Mouse (Mus musculus) cerebellum, adult 2 months (tissue): Measurements from ENCODE around the gene Man1c1. TPM values are rescaled to one million over a fixed set of nuclear protein-coding genes. Genes with fewer than 3 reads are reported as not detected.

Experiments used
- DNase-seq, 2 experiments: peaks; one replicate each; pipeline ENCODE4 v3.0.0; 2021
- H3K27ac ChIP-seq: fragments of 200-500 bp; 2 replicates; pipeline ENCODE4 v1.5.1; 2012; ENCODE audit warnings: low read length, control low read depth, inconsistent platforms; ENCODE audit not compliant: insufficient read depth
- H3K27me3 ChIP-seq: fragments of 200-500 bp; 2 replicates; pipeline ENCODE4 v1.6.1; 2012; ENCODE audit warnings: inconsistent platforms, mild to moderate bottlenecking, low read length, moderate library complexity; ENCODE audit not compliant: control insufficient read depth, insufficient read depth
- H3K4me1 ChIP-seq: fragments of 200-500 bp; 2 replicates; pipeline ENCODE4 v1.6.1; 2011; ENCODE audit warnings: low read length; ENCODE audit not compliant: control insufficient read depth, insufficient read depth
- H3K4me3 ChIP-seq: fragments of 200-500 bp; replicated peaks from 2 replicates; pipeline ENCODE3; 2011; ENCODE audit warnings: mild to moderate bottlenecking, low read depth, low read length, control low read depth; ENCODE audit not compliant: insufficient read depth
- CTCF ChIP-seq: fragments of 200-500 bp; IDR thresholded peaks from 2 replicates; pipeline ENCODE4 v1.5.1; 2011; ENCODE audit warnings: low read depth, mild to moderate bottlenecking, control low read depth, low read length, moderate library complexity, borderline replicate concordance; ENCODE audit not compliant: insufficient read depth
- POLR2A ChIP-seq: fragments of 200-500 bp; IDR thresholded peaks from 2 replicates; pipeline ENCODE4 v1.6.1; 2011; ENCODE audit warnings: low read length, control low read depth, borderline replicate concordance; ENCODE audit not compliant: insufficient read depth
- WGBS: fragments of 180-500 bp; shearing (Covaris S2); methylation state at CpG from one replicate; pipeline ENCODE4 v1.1.7; 2018; 5-methylcytosine and 5-hydroxymethylcytosine counted together
- polyA plus RNA-seq: library from polyadenylated mRNA; depleted of rRNA; stranded (reverse); fragments of >200 nt; gene quantifications from 2 replicates; pipeline ENCODE4 v1.2.3, GENCODE M21; 2012

The Man1c1 gene
- polyA plus RNA-seq, 1 experiment = 30.1 TPM

DNA sequence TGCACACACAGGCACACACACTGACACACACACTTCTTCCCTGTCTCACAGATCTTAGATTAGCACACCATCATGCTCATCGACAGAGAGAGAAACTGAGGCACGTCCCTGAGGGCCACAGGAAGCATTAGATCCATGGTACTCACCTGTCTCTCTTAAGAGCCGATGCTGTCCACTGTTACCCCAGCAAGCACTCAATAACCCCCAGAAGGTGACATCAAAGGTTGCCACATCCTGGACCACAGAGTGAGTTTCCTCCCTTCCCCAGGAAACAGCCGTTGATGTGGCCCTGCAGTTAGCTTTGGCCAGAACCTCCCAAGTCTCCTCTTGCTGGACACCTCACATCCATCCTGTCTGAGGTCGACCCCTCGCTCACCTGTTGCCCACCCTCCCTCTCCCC, 49.7 kb downstream of the Man1c1 start:
- Histone ChIP-seq H3K4me1 (peaks cover 42% of the 10 kb centered on the region), H3K4me3 (no peak overlapping the region), H3K27ac (no peak overlapping the region), H3K27me3 (no peaks in the 10 kb centered on the region)
- no peak for TF ChIP-seq POLR2A
- TF ChIP-seq CTCF = no peak
- 87% methylated on average over 6 of the region's 6 CpGs for WGBS
- DNase-seq = no peak

DNA sequence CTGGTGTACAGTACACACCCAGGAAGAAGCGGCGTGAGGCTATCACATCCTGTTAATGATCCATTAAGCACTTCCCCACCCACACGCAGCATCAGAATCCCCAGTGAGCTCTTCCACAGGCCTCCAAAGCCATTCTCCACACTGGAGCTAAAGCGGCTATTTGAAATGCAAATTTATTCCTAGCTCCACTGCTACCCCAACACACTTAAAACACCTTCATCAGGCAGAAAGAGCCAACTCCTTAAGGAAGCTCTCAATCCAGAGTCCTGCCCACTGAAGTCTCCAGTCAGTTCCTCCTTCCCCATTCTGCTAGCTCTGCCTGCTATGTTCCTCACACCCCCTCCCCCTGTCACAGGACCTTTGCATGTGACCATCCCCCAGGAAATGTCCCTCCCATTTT, 51.4 kb downstream of the Man1c1 start:
- no peak for DNase-seq
- Histone ChIP-seq H3K4me1 (peaks cover 30% of the 10 kb centered on the region), H3K27me3 (no peaks in the 10 kb centered on the region), H3K27ac (no peak overlapping the region), H3K4me3 (no peak overlapping the region)
- TF ChIP-seq CTCF (no peak), POLR2A (no peak)
- WGBS = 94% methylated on average over 4 of the region's 4 CpGs

DNA sequence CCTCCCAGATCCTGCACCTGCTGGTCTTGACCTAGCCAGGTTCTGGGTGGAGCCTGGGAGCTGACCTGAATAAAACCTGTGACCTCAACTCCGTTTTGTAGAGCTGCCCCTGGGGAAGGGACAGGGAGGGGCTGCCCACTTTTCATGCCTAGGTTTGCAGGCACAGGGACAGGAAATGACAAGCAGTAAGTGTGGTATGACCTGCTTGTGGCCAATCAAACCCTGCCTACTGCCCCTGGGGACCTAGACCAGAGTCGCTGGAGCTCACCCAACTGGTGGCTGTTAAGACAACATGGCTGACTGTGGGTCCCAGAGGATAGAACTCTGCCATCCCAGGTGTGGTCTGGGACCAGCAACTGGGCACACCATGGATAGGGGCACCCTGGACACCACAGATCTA, 51.9 kb downstream of the Man1c1 start:
- DNase-seq = no peak
- 48% methylated on average over 2 of the region's 2 CpGs for WGBS
- Histone ChIP-seq H3K27me3 (no peaks in the 10 kb centered on the region), H3K4me3 (no peak overlapping the region), H3K27ac (no peak overlapping the region), H3K4me1 (peaks cover 24% of the 10 kb centered on the region)
- TF ChIP-seq CTCF (no peak), POLR2A (no peak)

- DNase-seq = no peak
- Histone ChIP-seq H3K27ac (no peak overlapping the region), H3K4me3 (no peak overlapping the region), H3K27me3 (no peaks in the 10 kb centered on the region), H3K4me1 (peaks cover 16% of the 10 kb centered on the region)
- WGBS = 26% methylated on average over 7 of the region's 7 CpGs
- no peak for TF ChIP-seq CTCF
- TF ChIP-seq POLR2A = no peak
These were observed 52.7 kb downstream of the Man1c1 start for GRCm38 (mm10) chr4:134651358-134651757.

DNA sequence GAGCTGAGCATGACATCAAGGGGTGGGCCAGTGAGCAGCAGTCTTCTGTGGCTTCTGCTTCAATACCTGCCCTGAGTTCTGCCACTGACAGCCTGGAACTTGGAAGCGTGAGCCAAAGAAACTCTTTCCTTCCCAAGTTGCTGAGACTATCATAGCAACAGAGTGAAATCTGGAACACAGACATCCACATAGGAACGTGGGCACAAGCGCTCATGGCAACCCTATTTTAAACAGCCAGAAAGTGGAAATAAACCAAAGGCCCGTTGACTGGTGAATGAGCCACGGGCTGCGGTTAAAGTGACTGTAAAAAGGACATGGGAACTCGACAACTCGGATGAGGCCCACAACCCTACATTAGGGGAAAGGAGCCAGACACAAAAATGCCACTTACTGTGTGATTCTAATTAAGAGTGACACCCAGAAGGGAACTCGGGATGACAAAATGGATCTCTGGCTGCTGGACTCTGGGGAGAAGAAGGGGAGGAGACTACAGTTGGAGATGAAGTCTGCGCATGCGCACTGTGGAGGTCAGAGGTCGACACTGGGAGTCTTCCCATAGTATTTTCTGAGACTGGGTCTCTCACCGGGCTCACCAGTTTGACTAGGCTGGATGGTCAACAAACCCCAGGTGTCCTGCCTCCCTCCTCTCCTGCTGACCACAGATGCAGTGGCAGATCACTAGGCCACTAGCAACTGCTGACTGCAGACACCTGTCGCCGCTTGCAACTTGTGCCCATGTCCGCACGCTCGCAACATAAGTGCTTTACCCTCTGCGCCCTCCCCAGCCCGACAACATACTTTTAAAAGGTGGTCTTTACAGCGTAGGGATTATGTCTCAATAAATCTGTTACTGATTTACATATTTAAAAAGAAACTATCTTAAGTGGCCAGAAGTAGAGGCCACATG, 58.8 kb downstream of the Man1c1 start:
- 60% methylated on average over 21 of the region's 21 CpGs for WGBS

GRCm38 (mm10) chr4:134644410-134644809, 59.7 kb downstream of the Man1c1 start:
- no peak for DNase-seq
- TF ChIP-seq CTCF (no peak), POLR2A (no peak)
- peaks cover 30% of the 10 kb centered on the region for H3K4me1 ChIP-seq
- no peaks in the 10 kb centered on the region for H3K27me3 ChIP-seq
- no peak overlapping the region for H3K27ac ChIP-seq
- 71% methylated on average over 6 of the region's 6 CpGs for WGBS
- no peak overlapping the region for H3K4me3 ChIP-seq

More for the DNA sequence above, 58.8 kb downstream of the Man1c1 start:
- Histone ChIP-seq H3K27ac (no peak overlapping the region), H3K27me3 (no peaks in the 10 kb centered on the region), H3K4me3 (no peak overlapping the region), H3K4me1 (peaks cover 30% of the 10 kb centered on the region)
- no peak for DNase-seq
- TF ChIP-seq POLR2A (no peak), CTCF (no peak)

DNA sequence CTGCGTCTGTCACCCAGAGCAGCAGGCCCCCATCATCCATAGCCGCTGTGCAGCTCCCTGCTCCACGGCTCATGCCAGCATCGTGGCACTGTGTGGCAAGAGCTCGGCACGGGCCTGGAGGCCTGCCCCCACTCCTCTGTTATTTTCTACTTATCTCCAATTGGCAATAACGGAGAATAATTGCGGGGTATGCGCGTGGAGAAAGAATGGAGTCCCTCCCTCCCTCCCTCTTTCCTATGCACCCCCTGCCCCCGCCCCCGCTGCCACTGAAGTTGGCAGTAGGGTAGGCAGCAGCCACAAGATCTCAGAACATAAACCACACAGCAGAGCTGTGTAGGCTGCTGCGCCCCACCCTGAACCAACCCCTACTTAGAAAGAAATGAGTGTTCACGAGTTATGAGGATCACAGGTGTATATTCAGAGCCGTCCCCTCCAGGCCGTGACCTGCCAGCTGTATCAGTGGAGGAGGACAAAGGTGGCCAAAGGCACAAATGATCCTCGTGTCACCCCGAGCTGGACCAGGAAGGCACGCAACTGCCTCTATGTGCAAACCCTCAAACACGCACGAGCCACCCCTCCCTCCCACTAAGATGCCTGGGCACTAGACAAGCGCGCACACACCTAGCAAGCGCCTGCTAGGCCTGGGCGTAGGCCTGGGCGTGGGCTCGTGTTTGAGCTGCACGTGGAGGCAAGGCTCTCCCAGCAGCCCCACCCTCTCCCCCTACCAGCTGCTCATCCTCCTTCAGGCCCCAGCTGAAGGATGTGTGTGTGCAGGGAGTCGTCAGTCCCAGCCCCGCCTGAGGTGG, 62.2 kb downstream of the Man1c1 start:
- no peak overlapping the region for H3K27ac ChIP-seq

More for the DNA sequence above, 62.2 kb downstream of the Man1c1 start:
- H3K27me3 ChIP-seq = no peaks in the 10 kb centered on the region
- 53% methylated on average over 30 of the region's 30 CpGs for whole genome bisulfite sequencing
- peak in 1 of 2 experiments; percentile 11 for DNase-seq
- H3K4me1 ChIP-seq = peaks cover 32% of the 10 kb centered on the region
- H3K4me3 ChIP-seq = no peak overlapping the region
- TF ChIP-seq CTCF = no peak
- TF ChIP-seq POLR2A = no peak
